Mouse (Mus musculus) urinary bladder, postnatal 25 days (tissue): Measurements from ENCODE around the gene Bnc2.

Source experiments
- DNase-seq: peaks from one replicate; pipeline ENCODE4 v3.0.0; 2022; ENCODE audit warnings: low spot score

The Bnc2 gene

DNA sequence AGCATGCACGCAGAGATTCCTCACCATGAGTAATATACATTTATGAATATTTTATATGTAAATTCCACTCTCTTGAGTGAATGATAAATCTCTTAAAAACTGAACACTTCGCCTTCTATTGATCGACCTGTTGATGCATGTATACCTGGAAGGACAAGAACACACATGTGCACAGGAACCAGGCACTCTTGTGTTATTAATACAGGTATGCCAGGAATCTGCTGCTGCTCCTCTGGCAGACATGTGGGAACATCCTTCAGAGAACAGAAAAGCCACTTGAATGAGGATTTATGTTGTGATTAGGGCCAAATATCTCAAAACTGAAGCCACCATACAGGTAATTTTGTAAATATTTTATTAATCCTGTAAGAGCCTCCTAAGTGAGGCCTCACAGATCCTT, 357.7 kb downstream of the Bnc2 start:
- DNase-seq: no peak

DNA sequence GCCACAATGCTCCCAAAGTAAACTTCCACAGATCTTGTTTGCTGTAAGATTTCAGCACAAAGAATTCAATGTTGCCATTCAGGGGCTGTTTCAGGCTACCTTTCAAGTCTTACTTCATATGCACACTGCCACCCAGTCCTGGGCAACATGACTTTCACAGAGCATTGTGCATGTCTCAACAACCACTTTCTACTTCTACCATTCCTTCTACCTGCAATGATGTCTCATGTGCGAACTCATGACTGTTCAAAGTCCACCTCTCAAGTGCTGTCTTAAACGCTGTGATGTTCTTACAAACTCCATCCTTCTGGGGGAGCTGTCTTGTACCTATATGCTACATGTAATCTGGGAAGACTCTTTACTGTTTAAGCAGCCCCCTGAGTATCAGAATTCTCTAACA, 363.7 kb downstream of the Bnc2 start:
- no peak for DNase-seq

DNA sequence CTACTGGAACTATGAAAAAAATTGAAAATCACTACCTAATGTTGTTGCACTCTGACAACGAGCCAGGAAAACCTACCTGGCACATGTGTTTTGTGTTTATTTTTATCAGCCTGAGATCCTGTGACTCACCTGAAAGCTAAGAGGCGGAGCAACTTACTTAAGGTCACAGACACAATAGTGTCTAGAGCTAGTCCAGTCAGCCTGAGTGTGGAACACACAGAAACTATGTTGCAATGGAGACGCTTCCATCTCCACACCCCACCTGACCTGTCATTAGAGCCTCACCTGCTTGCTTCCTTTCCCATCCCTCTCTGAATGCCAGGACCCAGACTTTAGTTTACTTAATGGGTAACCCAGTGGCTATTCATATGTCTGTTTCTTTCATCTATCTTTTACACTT, 364.2 kb downstream of the Bnc2 start:
- DNase-seq: no peak

DNA sequence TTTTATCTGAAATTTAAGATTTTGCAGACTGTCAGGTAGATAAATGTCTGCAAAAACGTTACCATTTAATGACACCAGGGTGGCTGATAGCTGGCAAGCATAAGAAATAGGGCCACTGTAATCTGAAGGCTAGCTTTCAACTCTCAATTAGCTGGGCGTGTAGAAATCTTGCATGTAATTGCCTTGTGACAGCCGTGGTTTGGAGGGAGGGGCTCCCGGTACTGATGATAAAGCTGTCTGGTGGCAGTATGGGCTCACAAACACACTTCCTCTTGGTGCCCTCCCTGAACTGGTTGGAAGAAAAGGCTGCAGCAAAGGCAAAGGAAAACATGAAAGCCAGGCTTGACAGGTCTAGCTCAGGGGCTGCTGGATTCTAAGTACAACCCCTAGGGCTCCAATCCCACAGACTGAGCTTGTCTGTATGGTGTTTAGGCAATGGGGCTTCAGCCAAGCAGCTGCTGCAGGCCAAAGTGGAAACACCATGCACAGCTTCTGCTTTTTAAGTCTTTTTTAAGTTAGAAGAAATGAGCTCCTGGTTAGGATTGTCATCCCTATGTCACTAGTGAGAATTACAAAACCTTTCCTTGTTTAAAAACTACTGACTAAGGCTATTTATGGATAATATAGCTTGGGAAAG, 366.7 kb downstream of the Bnc2 start:
- no peak for DNase-seq

DNA sequence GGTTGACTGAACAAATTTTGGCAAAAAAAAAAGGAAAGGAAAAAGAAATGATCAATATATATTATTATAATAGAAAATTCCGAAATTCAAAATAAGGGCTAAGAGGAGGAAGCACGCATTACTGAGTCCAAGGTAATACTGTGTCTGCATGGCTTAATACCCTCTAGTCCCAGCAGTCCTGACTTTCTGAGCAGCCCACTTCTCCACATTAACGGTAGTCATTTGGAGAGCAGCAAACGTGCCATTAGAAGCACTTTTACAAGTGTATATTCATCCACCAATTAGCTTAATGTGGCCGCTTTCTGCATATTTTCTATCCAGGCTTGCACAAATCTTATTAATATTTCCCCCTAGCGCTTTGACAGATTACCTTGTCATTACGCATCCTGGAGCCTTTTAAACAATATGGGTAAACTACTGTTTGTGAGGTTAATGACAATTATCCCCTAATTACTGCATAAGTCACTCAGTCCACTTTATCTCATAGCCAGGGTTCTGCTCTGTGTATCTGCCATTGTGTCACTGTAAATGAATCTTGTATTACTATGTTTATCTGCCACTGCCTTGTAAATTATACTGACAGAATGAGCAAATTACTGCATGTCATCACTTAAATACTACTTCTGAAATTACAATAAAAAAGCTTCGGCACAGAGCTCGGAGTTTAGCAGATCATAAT, 368.0 kb downstream of the Bnc2 start:
- no peak for DNase-seq

DNA sequence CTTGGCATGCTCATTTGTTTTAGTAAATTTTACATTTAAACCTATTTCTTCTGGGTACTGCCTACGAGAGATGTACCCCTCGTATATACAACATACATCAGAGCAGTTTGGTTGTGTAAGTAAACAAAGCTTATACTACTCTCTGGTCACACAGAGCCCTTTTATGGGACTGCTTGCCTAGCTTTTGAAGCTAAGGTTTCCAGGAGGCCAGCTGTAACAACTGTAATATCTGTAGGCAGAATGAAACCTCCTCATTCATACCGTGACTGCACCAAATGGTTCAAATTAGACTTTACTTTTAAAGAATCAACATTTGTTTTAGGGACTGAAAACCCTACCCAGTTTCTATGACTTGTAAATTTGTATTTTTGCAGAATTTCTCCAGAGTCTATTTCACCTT, 372.1 kb downstream of the Bnc2 start:
- no peak for DNase-seq

DNA sequence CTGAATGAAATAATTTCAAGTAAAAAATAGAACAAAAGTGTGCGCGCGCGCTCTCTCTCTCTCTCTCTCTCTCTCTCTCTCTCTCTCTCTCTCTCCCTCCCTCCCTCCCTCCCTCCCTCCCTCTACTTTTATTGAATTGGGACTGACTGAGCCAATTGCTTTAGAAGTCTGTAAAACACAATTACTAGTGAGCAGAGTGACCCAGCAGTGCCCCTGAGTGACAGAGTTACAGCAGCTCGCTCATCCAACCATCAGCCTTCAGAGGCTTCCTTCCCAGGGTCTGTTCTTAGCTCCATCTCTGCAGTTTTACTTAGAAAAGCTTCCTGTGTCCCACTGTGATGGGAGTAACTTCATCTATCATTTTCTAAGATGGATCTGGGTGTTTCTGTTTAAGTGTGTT, 389.9 kb downstream of the Bnc2 start:
- no peak for DNase-seq

DNA sequence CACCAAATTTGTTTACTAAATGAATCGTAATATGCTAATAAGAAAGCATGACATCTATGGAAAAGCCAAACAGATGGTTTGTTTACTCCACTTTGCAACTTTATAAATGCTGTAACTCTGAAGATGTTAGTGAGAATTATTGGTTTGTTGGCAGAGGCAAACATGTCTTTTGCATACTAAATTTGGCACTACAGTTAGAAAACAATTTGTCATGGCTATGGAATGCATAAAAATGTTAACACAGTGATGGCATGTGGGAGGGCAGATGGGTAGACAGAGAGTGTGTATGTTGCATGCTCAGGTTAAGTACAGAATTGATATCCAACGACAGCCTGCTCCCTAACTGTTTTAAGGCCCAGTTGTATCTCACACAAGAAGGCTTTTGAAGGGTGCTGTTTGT, 392.4 kb downstream of the Bnc2 start:
- no peak for DNase-seq

DNA sequence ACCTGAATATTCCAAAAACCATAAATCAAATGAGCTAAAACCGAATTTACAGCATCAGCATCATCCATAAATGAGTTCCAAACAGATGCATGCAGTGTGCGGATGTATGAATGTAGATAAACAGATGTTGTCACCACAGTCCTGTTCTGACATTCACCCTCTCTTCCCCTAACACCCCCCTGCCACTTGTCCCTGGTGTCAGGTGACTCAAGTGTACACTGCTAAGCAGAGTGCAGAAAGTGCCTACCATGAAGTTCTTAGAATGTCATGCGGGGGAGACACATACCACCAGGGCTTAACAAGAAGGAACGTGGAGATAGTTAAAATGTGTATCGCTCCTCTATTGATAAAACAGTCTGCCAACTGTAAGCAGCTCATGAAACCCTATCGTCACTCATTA, 396.9 kb downstream of the Bnc2 start:
- no peak for DNase-seq

DNA sequence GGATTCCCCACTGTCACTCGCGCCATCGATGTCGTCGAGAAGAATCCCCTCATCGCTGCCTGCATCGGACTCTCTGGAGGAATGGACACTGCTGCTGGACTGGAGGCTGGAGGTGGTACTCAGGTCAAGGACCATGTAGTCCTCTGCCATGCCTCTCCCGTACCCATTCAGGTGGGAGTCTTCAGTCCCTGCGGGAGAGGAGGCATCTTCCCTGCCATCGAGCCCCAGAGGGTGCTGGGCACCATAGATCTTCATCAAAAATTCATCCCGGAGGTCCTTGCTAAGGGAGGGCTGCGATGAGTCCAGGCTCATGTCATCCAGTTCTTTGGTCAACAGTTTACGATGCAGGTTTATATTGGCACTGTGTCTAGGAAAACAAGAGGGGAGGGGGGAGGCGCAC, 399.0 kb downstream of the Bnc2 start:
- DNase-seq: no peak

DNA sequence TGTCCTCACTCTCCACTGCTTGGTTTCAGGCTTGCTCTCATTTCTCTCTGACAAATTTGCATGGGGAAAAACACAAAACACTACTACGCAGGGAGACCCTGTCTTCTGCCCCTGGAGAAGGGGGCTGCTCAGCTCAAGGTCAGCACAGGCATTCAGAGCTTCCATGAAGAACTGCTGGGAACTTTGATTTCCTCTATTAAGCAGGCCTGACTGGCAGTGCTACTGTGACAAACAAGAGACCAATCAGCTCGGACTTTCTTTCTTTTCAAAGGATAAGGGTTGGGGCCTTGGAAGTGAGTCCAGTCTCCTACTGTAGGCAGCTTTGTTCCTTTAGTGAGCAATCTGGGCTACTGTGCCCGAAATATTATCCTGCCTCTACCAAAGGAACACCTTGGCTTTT, 400.9 kb downstream of the Bnc2 start:
- no peak for DNase-seq

DNA sequence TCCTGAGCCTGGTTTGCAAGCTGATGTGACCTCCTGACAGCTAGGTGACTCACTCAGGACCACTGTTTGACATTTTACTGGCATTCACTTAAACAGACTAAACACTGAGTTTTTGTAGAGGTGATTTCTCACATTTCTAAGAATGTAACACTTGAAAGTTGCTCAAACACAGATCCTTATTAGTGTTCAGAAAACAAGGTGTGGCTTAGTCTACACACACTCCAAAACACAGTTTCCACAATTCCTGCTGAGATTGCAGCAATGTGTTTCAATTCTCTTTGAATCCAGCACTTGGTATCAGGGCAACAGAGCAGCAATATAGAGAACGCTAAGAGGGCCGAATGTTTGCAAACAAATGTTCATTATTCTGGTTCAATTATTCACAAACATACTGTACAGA, 402.2 kb downstream of the Bnc2 start:
- DNase-seq: no peak

DNA sequence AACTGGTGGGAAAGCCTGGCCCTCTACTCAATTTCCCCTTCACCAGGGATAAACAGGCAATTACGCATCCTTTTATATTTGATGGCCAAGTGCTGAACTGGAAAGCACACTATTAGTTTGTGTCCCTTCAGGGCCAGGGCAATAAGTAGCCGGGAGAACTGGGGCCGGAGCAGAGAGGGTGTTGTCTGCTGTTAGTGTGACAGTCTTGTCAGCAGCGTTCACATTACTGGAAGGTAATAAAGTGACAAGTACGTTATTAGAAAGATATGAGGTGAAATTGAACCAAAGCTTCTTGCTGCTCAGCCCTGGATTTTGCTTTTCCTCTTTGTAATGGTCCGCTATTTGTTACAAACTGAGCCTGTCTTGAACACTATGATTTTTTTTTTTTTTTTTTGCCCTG, 405.2 kb downstream of the Bnc2 start:
- DNase-seq: no peak

DNA sequence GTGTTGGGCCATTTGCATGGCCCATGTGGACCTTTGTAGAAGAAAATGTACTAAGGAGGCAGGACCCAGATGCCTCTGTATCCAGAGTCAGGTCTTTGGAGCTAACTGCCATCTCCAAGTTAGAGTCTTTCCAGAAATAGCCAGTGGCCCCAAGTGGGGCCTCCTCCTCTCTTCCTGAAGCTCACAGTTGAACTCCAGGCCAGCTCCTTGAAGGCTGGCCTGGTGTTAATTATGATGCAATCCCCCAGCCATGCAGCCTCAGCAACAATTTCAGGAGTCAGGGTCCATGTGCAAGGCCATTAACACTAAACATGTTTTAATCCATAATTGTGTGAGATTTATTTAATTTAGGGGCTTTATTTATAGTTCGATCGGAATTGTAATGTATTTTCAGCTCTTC, 427.7 kb downstream of the Bnc2 start:
- DNase-seq: no peak

DNA sequence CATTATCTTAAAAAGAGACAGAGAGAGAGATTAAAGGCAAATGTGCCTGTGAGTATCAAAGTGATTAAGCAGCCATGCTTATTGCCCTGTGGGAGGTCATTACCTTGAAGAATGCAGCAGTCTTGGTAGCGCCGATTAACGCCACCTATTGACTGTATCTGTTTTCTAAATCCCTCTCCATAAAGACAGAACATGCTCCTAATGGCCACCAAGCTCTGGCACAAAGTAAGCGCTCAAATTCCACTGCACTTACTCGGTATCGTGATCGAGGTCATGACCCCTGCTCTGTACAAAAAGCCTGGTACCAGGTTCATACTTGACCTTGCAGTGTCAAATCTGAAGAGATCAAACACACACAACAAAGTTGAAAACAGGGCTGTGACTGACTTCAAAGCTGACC, 442.7 kb downstream of the Bnc2 start:
- DNase-seq: no peak

DNA sequence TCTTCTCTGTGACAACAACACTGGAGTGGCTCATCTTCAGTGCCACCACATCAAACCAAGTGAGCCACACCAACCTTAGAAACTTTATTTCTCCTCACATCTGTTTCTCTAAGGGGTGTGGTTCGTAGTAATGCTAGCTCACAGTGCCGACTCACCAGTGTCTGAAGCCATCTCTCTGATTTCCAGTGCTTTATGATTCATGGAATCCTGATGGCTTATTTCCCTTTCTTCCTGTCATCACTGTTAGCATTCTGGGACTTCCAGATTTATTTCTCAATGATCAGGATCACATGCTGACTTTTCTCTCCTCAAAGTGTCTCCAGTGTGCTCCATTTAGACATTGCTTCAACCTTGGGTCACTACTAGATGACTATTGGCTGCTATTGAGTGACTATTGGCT, 443.8 kb downstream of the Bnc2 start:
- DNase-seq: no peak

DNA sequence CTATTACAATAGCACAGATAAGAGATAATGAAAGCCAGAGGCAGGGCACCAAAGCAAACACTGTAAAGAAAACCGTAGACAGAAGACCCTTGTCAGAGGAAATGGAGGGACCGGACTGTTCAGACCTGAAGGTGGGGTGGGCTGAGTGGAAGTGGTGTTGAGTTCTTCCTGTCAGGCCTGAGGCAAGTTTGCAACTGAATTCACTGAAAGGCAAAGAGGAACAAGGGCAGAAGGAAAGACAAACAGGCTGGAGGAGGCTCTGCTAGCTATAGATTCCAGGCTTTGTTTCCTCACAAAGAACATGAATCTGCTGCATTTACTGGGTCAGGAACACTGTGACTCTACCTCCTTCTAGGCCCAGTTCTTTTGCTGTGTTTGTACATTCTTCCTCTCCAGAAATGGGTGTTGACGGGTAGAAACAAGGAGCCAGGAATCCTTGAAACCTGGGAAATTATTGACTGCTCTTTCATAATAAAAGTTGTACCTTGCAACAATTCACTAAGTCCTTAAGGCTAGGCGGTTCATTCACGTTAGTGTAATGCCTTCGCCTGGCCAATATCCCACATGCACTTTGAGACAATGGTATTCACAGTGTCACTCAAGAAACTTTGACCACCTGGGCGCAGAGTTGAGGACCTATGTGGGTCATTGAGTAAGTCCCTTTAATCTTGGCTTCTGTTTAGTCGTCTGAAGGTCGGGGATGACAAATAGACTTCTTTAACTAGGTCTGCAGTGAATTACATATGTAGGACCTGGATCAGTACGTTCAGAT, 445.7 kb downstream of the Bnc2 start:
- no peak for DNase-seq

DNA sequence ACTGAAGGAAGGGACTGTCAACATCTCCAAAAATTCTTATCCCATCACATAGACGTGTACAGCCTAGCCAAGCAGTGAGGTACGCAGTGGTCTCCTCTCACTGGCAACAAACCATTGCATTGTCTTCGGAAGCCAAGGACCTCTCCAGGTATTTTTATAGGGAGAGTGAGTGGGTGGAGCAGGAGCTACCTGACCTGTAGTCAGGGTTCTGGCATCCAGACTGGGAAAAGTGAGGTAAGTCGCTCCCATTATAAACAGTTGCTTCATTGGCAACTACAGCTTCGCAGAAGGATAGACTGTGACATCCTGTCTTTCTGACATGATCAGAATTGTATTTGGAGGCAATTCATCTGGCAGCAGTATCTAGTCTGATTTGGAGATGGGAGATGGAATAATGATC, 446.5 kb downstream of the Bnc2 start:
- no peak for DNase-seq
